Mouse (Mus musculus): ENCODE measurements around the gene Olfr772. TPM values are rescaled to one million over a fixed set of nuclear protein-coding genes. Genes with fewer than 3 reads are reported as not detected.
"Not testable (repeated sequence)": the region's sequence is repeated elsewhere in the genome, so short reads cannot be mapped to it uniquely, and the experiment has no call there.

Gene Olfr772
- not detected in 2 replicates for polyA plus RNA-seq (2016; fragmentation: Nextera tagmentation; extraction: Ambion mirVana)

DNA sequence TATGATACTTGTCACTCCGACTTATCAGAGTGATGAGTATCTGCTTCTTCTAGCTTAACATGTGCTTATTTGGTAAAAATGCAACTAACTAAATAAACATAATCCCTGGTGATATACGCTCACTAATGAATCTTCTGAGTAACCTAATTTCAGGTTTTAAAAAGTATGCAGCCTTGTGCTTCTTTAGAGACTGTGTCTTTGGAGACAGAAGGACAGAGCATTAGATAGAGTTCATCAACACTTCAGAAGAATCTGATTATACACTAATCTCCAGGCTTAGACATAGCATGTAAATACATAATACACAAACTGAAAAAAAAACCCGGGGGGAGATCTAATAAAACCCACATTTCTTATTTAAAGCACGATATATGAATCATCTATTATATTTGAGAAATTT, at the start of gene Olfr772:
Gene Olfr772, minus strand, starts transcription at position 101 of the 400 bp plus-strand sequence.
- not testable (repeated sequence) for ATAC-seq (ENCODE audit: low FRiP score); H3K9me3 ChIP-seq (replicated peaks); H3K27ac ChIP-seq; H3K4me1 ChIP-seq; H3K9ac ChIP-seq; H3K4me2 ChIP-seq (replicated peaks); H3K27me3 ChIP-seq; H3K4me3 ChIP-seq; H3K36me3 ChIP-seq
- 88% methylated on average over 3 of the region's 4 CpGs for WGBS

DNA sequence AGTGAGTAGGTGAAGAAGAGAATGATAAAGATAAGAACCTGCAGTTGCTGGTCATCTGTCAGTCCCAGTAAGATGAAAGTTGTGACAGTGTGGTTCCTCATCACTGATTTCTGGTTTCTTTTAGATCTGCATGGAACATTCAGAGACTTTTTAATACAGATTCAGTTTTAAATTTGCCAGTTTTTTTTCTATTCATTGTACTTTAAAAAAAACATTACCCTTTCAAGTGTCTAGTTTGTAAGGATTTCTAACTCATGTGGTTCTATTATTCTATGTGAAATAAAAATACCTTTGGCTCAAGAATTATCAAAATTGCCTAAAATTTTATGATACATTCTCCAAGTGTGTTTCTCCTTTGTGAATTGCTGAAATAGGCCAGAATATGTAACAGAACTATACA, 9.6 kb upstream of the Olfr772 start, which contains the start of gene Olfr773:
Gene Olfr773, minus strand, starts transcription at position 101 of the 400 bp plus-strand sequence.
- H3K4me3 ChIP-seq; H3K36me3 ChIP-seq; H3K9ac ChIP-seq; ATAC-seq (ENCODE audit: low FRiP score); H3K4me1 ChIP-seq; H3K27me3 ChIP-seq; H3K4me2 ChIP-seq (replicated peaks); H3K27ac ChIP-seq; H3K9me3 ChIP-seq (replicated peaks): not testable (repeated sequence)

- 92% methylated on average over 1 of the region's 1 CpGs for WGBS
- no peaks in the 10 kb centered on the region for H3K27me3 ChIP-seq
- H3K9me3 ChIP-seq (replicated peaks): no peaks in the 10 kb centered on the region
- H3K4me3 ChIP-seq: no peak within 1 kb of the TSS
- no peaks in the 10 kb centered on the region for H3K36me3 ChIP-seq
- H3K9ac ChIP-seq: no peak within 1 kb of the TSS
- no peak within 1 kb of the TSS for H3K4me2 ChIP-seq (replicated peaks)
- H3K4me1 ChIP-seq: no peaks in the 10 kb centered on the region
- no peak within 1 kb of the TSS for H3K27ac ChIP-seq
- no peak for ATAC-seq (ENCODE audit: low FRiP score)
Observed at GRCm38 (mm10) chr10:129164651-129165050, 13.1 kb downstream of the Olfr772 start, which contains the start of gene Olfr771. Olfr771 (minus strand) TSS chr10:129164751.

DNA sequence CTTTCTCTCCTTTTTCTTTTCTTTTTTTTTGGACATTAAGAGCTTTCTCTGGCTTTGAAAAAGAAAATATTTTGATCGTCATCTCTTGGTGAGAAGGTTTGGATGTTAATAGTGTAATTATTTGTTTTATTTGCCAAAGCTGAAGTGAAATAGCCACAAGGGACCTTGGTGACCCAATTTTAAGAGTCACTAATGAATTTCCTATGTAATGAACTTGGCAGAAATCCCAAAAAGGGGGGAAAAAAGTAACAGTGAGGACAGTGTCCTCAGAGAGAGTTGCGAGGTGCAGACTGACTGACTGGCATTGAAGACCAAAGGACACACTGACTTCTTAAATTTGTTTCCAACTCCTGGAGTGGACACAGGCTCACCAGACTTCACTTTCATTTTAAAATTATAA, 38.8 kb downstream of the Olfr772 start, which contains the start of gene Olfr770:
Gene Olfr770, minus strand, starts transcription at position 101 of the 400 bp plus-strand sequence.
- WGBS: 93% methylated on average over 2 of the region's 2 CpGs
- ATAC-seq (ENCODE audit: low FRiP score): no peak

More for the DNA sequence above, 38.8 kb downstream of the Olfr772 start, which contains the start of gene Olfr770:
- no peak within 1 kb of the TSS for H3K9ac ChIP-seq
- H3K4me2 ChIP-seq (replicated peaks): no peak within 1 kb of the TSS
- H3K36me3 ChIP-seq: no peaks in the 10 kb centered on the region
- no peak within 1 kb of the TSS for H3K4me3 ChIP-seq
- no peaks in the 10 kb centered on the region for H3K4me1 ChIP-seq
- H3K27me3 ChIP-seq: no peaks in the 10 kb centered on the region
- no peaks in the 10 kb centered on the region for H3K9me3 ChIP-seq (replicated peaks)
- H3K27ac ChIP-seq: no peak within 1 kb of the TSS

Other genes with a start within 250 kb of the Olfr772 start
- gene Itga7, start 244.1 kb downstream of the Olfr772 start, polyA plus RNA-seq (2016; fragmentation: Nextera tagmentation; extraction: Ambion mirVana): 3.6 and 4.4 TPM in 2 replicates
- gene Mettl7b, start 216.9 kb downstream of the Olfr772 start, polyA plus RNA-seq (2016; fragmentation: Nextera tagmentation; extraction: Ambion mirVana): not detected in 2 replicates
- gene Olfr9, start 188.5 kb downstream of the Olfr772 start, polyA plus RNA-seq (2016; fragmentation: Nextera tagmentation; extraction: Ambion mirVana): not detected in 2 replicates
- gene Olfr763, start 167.1 kb downstream of the Olfr772 start, polyA plus RNA-seq (2016; fragmentation: Nextera tagmentation; extraction: Ambion mirVana): not detected in 2 replicates
- not detected in 2 replicates for gene Olfr764-ps1, start 138.0 kb downstream of the Olfr772 start, polyA plus RNA-seq (2016; fragmentation: Nextera tagmentation; extraction: Ambion mirVana)
- gene Olfr765, start 127.9 kb downstream of the Olfr772 start, polyA plus RNA-seq (2016; fragmentation: Nextera tagmentation; extraction: Ambion mirVana): not detected in 2 replicates
- not detected in 2 replicates for gene Olfr766-ps1, start 108.9 kb downstream of the Olfr772 start, polyA plus RNA-seq (2016; fragmentation: Nextera tagmentation; extraction: Ambion mirVana)
- gene Olfr767, start 95.0 kb downstream of the Olfr772 start, polyA plus RNA-seq (2016; fragmentation: Nextera tagmentation; extraction: Ambion mirVana): not detected in 2 replicates
- gene Olfr768, start 78.5 kb downstream of the Olfr772 start, polyA plus RNA-seq (2016; fragmentation: Nextera tagmentation; extraction: Ambion mirVana): not detected in 2 replicates
- not detected in 2 replicates for gene Olfr769, start 60.1 kb downstream of the Olfr772 start, polyA plus RNA-seq (2016; fragmentation: Nextera tagmentation; extraction: Ambion mirVana)
- gene Olfr770, start 38.9 kb downstream of the Olfr772 start, polyA plus RNA-seq (2016; fragmentation: Nextera tagmentation; extraction: Ambion mirVana): not detected in 2 replicates
- not detected in 2 replicates for gene Olfr771, start 13.2 kb downstream of the Olfr772 start, polyA plus RNA-seq (2016; fragmentation: Nextera tagmentation; extraction: Ambion mirVana)
- gene Olfr773, start 9.5 kb upstream of the Olfr772 start, polyA plus RNA-seq (2016; fragmentation: Nextera tagmentation; extraction: Ambion mirVana): not detected in 2 replicates
- not detected in 2 replicates for gene Olfr774, start 58.3 kb upstream of the Olfr772 start, polyA plus RNA-seq (2016; fragmentation: Nextera tagmentation; extraction: Ambion mirVana)
- not detected in 2 replicates for gene Olfr775, start 70.5 kb upstream of the Olfr772 start, polyA plus RNA-seq (2016; fragmentation: Nextera tagmentation; extraction: Ambion mirVana)
- not detected in 2 replicates for gene Olfr776, start 81.2 kb upstream of the Olfr772 start, polyA plus RNA-seq (2016; fragmentation: Nextera tagmentation; extraction: Ambion mirVana)
- gene Olfr777, start 93.6 kb upstream of the Olfr772 start, polyA plus RNA-seq (2016; fragmentation: Nextera tagmentation; extraction: Ambion mirVana): not detected in 2 replicates
- gene Olfr780, start 140.2 kb upstream of the Olfr772 start, polyA plus RNA-seq (2016; fragmentation: Nextera tagmentation; extraction: Ambion mirVana): not detected in 2 replicates
- gene Olfr781, start 150.9 kb upstream of the Olfr772 start, polyA plus RNA-seq (2016; fragmentation: Nextera tagmentation; extraction: Ambion mirVana): not detected in 2 replicates
- not detected in 2 replicates for gene Olfr782, start 170.9 kb upstream of the Olfr772 start, polyA plus RNA-seq (2016; fragmentation: Nextera tagmentation; extraction: Ambion mirVana)
- gene Olfr784, start 206.2 kb upstream of the Olfr772 start, polyA plus RNA-seq (2016; fragmentation: Nextera tagmentation; extraction: Ambion mirVana): not detected in 2 replicates
- gene Olfr785, start 227.5 kb upstream of the Olfr772 start, polyA plus RNA-seq (2016; fragmentation: Nextera tagmentation; extraction: Ambion mirVana): not detected in 2 replicates
- not detected in 2 replicates for gene Olfr786, start 249.4 kb upstream of the Olfr772 start, polyA plus RNA-seq (2016; fragmentation: Nextera tagmentation; extraction: Ambion mirVana)

All from hindbrain, embryonic 12.5 days (tissue).